Mouse (Mus musculus) heart, embryonic 14.5 days (tissue): ENCODE measurements around the gene Ltbr. TPM values are rescaled to one million over a fixed set of nuclear protein-coding genes. Genes with fewer than 3 reads are reported as not detected.
A peak's percentile ranks its signal among the peaks of the same experiment; 100 is the strongest.

Experiments used
- ATAC-seq: fragments of 200-750 bp; cut with Nextera tagmentation; 2 replicates; pipeline ENCODE4 v1.8.0; 2017; ENCODE audit warnings: low read depth, moderate TSS enrichment; ENCODE audit not compliant: insufficient number of reproducible peaks, insufficient read depth, low FRiP score
- H3K27ac ChIP-seq, 2 experiments: fragments of 200-500 bp in 1 of 2; fragments of 300-500 bp in 1 of 2; sonication (generic) in 1 of 2; replicated peaks in 1 of 2; 2 replicates each; pipeline ENCODE4 v1.5.1; 2012 to 2014; ENCODE audit warnings: low read depth in 2 of 2, low read length in 2 of 2, control low read depth in 1 of 2, mild to moderate bottlenecking in 1 of 2, mixed read lengths in 1 of 2; ENCODE audit not compliant: control insufficient read depth in 1 of 2, insufficient read depth in 1 of 2
- H3K27me3 ChIP-seq: fragments of 300-500 bp; sonication (generic); 2 replicates; pipeline ENCODE4 v1.6.1; 2014; ENCODE audit warnings: mild to moderate bottlenecking, low read length, control low read depth; ENCODE audit not compliant: control insufficient read depth, insufficient read depth
- H3K36me3 ChIP-seq: fragments of 300-500 bp; sonication (generic); 2 replicates; pipeline ENCODE4 v1.6.1; 2014; ENCODE audit warnings: mild to moderate bottlenecking, control low read depth, low read length, mixed read lengths; ENCODE audit not compliant: control insufficient read depth, insufficient read depth
- H3K4me1 ChIP-seq, 2 experiments: fragments of 200-500 bp in 1 of 2; fragments of 300-500 bp in 1 of 2; sonication (generic) in 1 of 2; 2 replicates each; pipeline ENCODE4 v1.6.1; 2012 to 2014; ENCODE audit warnings: low read length in 2 of 2, control low read depth in 1 of 2, mixed read lengths in 1 of 2; ENCODE audit not compliant: control insufficient read depth in 2 of 2, insufficient read depth in 2 of 2
- H3K4me2 ChIP-seq: fragments of 300-500 bp; sonication (generic); 2 replicates; pipeline ENCODE4 v1.6.1; 2014; ENCODE audit warnings: mild to moderate bottlenecking, low read length
- H3K4me3 ChIP-seq, 2 experiments: fragments of 200-500 bp in 1 of 2; fragments of 300-500 bp in 1 of 2; sonication (generic) in 1 of 2; 2 replicates each; pipeline ENCODE4 v1.5.1; 2012 to 2014; ENCODE audit warnings: low read length in 2 of 2, mild to moderate bottlenecking in 2 of 2, control low read depth in 1 of 2, low read depth in 1 of 2, moderate library complexity in 1 of 2; ENCODE audit not compliant: control insufficient read depth in 1 of 2, insufficient read depth in 1 of 2
- H3K9ac ChIP-seq: fragments of 300-500 bp; sonication (generic); 2 replicates; pipeline ENCODE4 v1.6.1; 2014; ENCODE audit warnings: mild to moderate bottlenecking, low read length
- H3K9me3 ChIP-seq: fragments of 300-500 bp; sonication (generic); 2 replicates; pipeline ENCODE4 v1.6.1; 2016; ENCODE audit warnings: low read length, control low read depth; ENCODE audit not compliant: control insufficient read depth
- WGBS: fragments of 180-500 bp; shearing (Covaris S2); extraction: QIAGEN DNeasy Blood & Tissue Kit; methylation state at CpG from one replicate; pipeline ENCODE4 v1.1.7; 2014; 5-methylcytosine and 5-hydroxymethylcytosine counted together
- polyA plus RNA-seq: library from polyadenylated mRNA; unstranded; fragments of >200 nt; fragmentation: Nextera tagmentation; extraction: Ambion mirVana; gene quantifications from 2 replicates; pipeline ENCODE4 v1.2.1, GENCODE M21; 2014

Gene Ltbr
- polyA plus RNA-seq, 1 experiment from 2014 or later: 41.5 TPM

- no peaks in the 10 kb centered on the region for H3K27me3 ChIP-seq
- H3K4me2 ChIP-seq: no peak overlapping the region
- 68% methylated on average over 5 of the region's 5 CpGs for WGBS
- no peak overlapping the region for H3K9ac ChIP-seq
- H3K36me3 ChIP-seq: no peaks in the 10 kb centered on the region
- no peaks in the 10 kb centered on the region for H3K4me1 ChIP-seq
- ATAC-seq: no peak
- H3K4me3 ChIP-seq: no peak overlapping the region
- H3K27ac ChIP-seq: no peak overlapping the region
- H3K9me3 ChIP-seq: 0 out of 2 replicates have a peak, but pooled peaks cover 6% of the 10 kb centered on the region
Measured at GRCm38 (mm10) chr6:125297149-125297820, 16.4 kb downstream of the Ltbr start.

GRCm38 (mm10) chr6:125294049-125294448 is 19.6 kb downstream of the Ltbr start:
- no peak overlapping the region for H3K4me3 ChIP-seq
- no peaks in the 10 kb centered on the region for H3K4me1 ChIP-seq
- H3K9ac ChIP-seq: no peak overlapping the region
- H3K36me3 ChIP-seq: no peaks in the 10 kb centered on the region
- H3K4me2 ChIP-seq: no peak overlapping the region
- ATAC-seq: no peak
- H3K27ac ChIP-seq: no peak overlapping the region
- 86% methylated on average over 4 of the region's 4 CpGs for WGBS
- H3K9me3 ChIP-seq: 0 out of 2 replicates have a peak, but pooled peaks cover 6% of the 10 kb centered on the region
- H3K27me3 ChIP-seq: no peaks in the 10 kb centered on the region

- no peaks in the 10 kb centered on the region for H3K27me3 ChIP-seq
- H3K9ac ChIP-seq: no peak overlapping the region
- H3K9me3 ChIP-seq: 0 out of 2 replicates have a peak, but pooled peaks cover 6% of the 10 kb centered on the region
- no peak for ATAC-seq
- H3K4me3 ChIP-seq: no peak overlapping the region
- H3K4me1 ChIP-seq: no peaks in the 10 kb centered on the region
- no peak overlapping the region for H3K27ac ChIP-seq
- H3K4me2 ChIP-seq: no peak overlapping the region
- no peaks in the 10 kb centered on the region for H3K36me3 ChIP-seq
- 87% methylated on average over 7 of the region's 7 CpGs for WGBS
Measured at GRCm38 (mm10) chr6:125292256-125292655, 21.4 kb downstream of the Ltbr start.

GRCm38 (mm10) chr6:125291329-125291728 is 22.4 kb downstream of the Ltbr start:
- H3K9ac ChIP-seq: no peak overlapping the region
- no peaks in the 10 kb centered on the region for H3K4me1 ChIP-seq
- H3K4me2 ChIP-seq: no peak overlapping the region
- 49% methylated on average over 4 of the region's 4 CpGs for WGBS
- H3K27me3 ChIP-seq: no peaks in the 10 kb centered on the region
- H3K36me3 ChIP-seq: no peaks in the 10 kb centered on the region
- 0 out of 2 replicates have a peak, but pooled peaks cover 6% of the 10 kb centered on the region for H3K9me3 ChIP-seq
- no peak for ATAC-seq
- no peak overlapping the region for H3K27ac ChIP-seq
- H3K4me3 ChIP-seq: no peak overlapping the region

- whole genome bisulfite sequencing: 62% methylated on average over 5 of the region's 5 CpGs
- Histone ChIP-seq H3K9ac (no peak overlapping the region), H3K4me1 (no peaks in the 10 kb centered on the region), H3K27me3 (no peaks in the 10 kb centered on the region), H3K27ac (no peak overlapping the region), H3K4me3 (no peak overlapping the region), H3K4me2 (no peak overlapping the region), H3K36me3 (no peaks in the 10 kb centered on the region), H3K9me3 (0 out of 2 replicates have a peak, but pooled peaks cover 5% of the 10 kb centered on the region)
- ATAC-seq: no peak
Measured at GRCm38 (mm10) chr6:125288730-125289129, 25.0 kb downstream of the Ltbr start.

- no peaks in the 10 kb centered on the region for H3K36me3 ChIP-seq
- no peaks in the 10 kb centered on the region for H3K4me1 ChIP-seq
- H3K9ac ChIP-seq: no peak overlapping the region
- H3K4me3 ChIP-seq: no peak overlapping the region
- no peak overlapping the region for H3K4me2 ChIP-seq
- 85% methylated on average over 4 of the region's 4 CpGs for WGBS
- no peak for ATAC-seq
- no peak overlapping the region for H3K27ac ChIP-seq
- H3K27me3 ChIP-seq: no peaks in the 10 kb centered on the region
- H3K9me3 ChIP-seq: no peaks in the 10 kb centered on the region
Measured at GRCm38 (mm10) chr6:125286944-125287343, 26.7 kb downstream of the Ltbr start.

- Histone ChIP-seq H3K27ac (no peak within 1 kb of the TSS), H3K4me3 (no peak within 1 kb of the TSS), H3K36me3 (no peaks in the 10 kb centered on the region), H3K9ac (no peak within 1 kb of the TSS), H3K27me3 (no peaks in the 10 kb centered on the region), H3K9me3 (no peaks in the 10 kb centered on the region), H3K4me1 (no peaks in the 10 kb centered on the region), H3K4me2 (no peak within 1 kb of the TSS)
- 97% methylated on average over 22 of the region's 22 CpGs for whole genome bisulfite sequencing
- ATAC-seq: peak; percentile 31; the same call in 1 of the 2 replicates
Measured at GRCm38 (mm10) chr6:125285890-125286289, 27.8 kb downstream of the Ltbr start, which contains the start of gene Tuba3a. TSS of gene Tuba3a (minus strand) at chr6:125286042.

- H3K36me3 ChIP-seq: no peaks in the 10 kb centered on the region
- H3K4me3 ChIP-seq: no peak overlapping the region
- H3K4me1 ChIP-seq: no peaks in the 10 kb centered on the region
- no peak overlapping the region for H3K27ac ChIP-seq
- H3K9me3 ChIP-seq: no peaks in the 10 kb centered on the region
- no peak overlapping the region for H3K4me2 ChIP-seq
- H3K27me3 ChIP-seq: no peaks in the 10 kb centered on the region
- 94% methylated on average over 7 of the region's 7 CpGs for WGBS
- ATAC-seq: no peak
- H3K9ac ChIP-seq: no peak overlapping the region
Measured at GRCm38 (mm10) chr6:125284751-125285150, 28.9 kb downstream of the Ltbr start.
